Mouse (Mus musculus) cerebellum, adult 11 months (tissue): ENCODE measurements at regions not wholly inside any gene's neighbourhood (a gene's known extent, or its start where the extent isn't known, plus 50 kb on each side); places are given as distances from the start of the nearest gene placed in this dataset.

ENCODE experiments used
- DNase-seq: peaks from one replicate; pipeline ENCODE4 v3.0.0; 2022

DNA sequence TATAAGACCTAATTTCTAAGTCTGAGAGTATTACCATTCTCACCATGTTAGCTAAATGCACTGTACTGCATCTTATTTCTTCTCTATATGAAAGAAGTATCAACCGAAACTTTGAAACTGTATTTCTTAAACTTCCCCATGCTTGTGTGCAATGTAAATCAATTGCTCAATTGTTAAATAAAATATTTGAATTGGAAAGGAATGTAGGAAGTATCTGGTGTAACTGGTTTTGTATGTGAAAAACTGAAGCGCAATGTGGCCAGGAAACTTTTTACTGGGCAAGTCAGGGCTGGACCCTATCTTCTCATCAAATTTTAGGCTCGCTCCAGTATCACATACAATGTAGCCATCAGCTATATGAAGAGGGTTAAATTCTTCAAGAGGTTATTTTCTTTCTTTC, 123.8 kb upstream of the Atp2b1 start:
- no peak for DNase-seq

DNA sequence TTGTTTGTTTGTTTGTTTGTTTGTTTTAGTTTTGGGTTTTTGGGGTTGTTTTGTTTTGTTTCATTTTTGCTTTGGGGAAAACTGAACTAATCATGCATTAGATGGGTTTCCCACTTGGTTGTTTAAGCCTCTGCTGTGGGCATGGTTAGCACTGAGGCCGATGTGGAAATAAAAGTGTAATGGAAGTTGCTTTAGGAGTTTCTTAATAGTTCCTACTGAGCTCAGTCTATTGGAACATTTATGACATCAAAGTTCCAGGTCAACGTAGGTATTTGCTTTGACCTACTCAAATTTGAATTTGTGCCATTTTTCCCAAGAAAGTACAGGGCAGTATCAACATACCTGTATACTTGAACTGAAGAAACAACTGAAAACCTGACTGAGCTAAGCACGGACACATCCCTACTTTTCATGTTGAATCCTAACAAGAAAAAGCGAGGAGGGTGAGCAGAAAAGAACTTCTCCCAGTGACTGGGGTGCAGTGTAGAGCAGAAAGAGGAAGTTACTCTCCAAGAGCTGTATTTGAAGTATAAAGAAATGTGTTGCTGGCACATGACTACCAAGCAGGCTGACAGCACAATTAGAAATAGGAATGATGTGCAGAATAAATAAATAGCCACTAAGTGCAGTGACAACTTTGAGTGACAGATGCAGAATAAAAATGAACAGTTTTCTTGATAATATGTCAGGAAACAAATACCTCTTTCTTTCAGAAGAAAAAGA, 122.0 kb upstream of the Atp2b1 start:
- DNase-seq = no peak

DNA sequence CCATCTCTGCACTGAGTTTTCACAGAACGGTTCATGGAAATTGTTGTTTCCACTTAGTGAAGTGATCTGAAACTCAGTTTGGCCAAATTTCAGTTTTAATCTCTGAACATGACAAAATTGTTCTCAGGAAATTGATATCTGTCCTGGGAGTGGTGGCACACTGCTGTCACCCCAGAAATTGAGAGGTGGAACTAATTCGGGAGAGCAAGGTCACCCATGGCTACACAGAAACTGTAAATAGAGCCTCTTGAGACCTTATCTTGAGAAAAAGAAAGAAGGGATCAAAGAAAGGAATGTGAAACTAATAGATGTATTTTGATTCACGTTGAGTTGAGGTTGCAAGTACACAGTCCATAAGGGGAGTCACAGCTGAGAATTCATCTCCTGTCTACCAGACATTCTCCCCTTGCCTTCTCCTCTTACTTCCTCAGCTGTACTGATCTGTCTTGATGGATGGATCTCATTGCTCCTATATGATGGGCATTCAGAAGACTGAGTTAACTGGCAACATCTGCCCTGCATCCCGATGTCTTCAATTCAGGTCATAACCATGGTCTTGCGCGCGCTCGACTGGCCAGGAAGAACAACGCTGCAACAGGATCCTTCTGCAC, 120.2 kb upstream of the Atp2b1 start:
- DNase-seq = no peak

DNA sequence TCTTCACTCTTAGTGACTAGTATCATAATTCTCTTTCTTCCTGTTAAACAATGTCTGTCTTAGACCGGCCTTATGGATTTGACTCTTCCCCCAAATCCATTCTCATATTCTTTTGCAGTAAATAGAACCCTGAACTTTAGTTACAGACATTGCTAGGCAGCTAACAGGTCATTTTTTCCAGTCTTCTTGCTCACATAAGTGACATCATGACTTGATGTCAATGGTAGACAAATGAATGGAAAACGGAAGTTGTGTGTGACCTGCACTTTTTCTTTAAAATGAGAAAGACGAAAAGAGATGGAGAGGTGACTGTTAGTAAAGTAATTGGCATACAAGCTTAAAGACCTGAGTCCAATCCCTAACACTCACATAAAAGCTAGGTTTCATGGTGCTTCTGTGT, 118.2 kb upstream of the Atp2b1 start:
- DNase-seq = no peak

DNA sequence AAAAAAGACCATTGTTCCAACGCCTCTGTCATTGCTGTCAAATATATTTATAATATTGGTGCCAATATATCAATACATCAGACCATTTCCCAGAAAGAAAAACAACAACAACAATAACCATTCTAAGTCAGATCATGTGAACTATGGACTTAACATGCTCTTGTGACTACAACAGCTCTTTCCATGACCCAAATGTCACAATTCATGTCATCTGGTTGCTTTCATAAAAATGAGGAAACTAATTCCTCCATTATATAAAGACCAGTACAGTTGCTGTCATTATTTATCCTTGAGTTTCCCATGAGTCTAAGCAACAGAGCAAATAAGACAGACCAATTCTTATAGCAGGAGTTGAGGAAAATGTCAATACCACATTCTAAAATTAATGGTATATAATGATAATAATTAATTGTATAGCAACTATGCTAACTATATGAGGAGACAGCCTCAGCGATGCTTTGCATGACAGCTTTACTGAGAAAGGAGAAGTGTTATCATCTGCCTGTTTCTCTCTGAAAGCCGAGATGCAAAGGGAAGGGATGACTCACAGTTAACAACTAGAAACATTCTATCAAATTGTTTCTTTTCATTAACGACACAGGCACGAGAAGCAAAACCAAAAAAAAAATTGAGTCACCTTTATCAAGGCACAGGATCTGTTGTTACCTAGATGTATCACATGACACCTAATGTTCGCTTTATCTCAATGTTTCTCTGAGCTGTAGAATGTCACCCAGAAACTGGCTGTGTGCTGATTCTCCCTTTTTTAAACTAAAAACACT, 115.4 kb upstream of the Atp2b1 start:
- DNase-seq = no peak

DNA sequence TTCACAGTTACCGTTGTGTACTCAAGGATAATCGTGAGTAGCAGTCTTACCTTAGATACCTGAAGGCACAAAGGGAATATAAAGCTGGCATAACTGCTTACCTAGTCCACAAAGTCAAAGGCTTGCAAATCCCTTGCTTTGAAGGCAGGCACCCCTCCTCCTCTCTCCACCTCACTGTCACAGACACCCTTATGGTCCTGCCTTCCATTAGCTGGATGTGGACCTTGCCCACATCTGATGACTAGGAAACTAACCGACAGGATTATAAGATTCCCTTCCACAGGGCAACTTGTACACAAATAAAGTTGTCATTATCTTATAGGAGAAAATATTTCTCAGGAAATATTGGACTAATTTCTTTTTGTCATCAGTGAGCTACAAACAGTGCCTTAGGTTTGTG, 114.4 kb upstream of the Atp2b1 start:
- DNase-seq = no peak

DNA sequence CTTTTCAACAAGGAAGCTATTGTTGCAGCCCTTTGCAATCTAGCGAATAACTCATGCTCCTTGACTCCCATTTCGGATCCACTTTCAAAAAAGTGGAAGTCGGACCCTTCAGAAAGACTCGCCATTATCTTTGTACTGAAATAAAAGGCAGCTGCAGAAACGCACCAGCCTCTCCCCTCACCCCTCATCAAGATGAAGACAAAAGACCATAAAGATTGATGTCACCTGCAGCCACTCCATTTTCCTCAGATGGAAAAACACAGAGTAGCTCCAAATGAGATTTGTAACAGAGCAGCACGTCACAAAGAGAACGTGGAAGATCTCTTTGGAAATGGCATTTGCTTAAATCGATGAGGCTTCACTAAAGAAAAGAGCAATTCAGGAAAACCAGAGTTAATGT, 113.3 kb upstream of the Atp2b1 start:
- DNase-seq = no peak

DNA sequence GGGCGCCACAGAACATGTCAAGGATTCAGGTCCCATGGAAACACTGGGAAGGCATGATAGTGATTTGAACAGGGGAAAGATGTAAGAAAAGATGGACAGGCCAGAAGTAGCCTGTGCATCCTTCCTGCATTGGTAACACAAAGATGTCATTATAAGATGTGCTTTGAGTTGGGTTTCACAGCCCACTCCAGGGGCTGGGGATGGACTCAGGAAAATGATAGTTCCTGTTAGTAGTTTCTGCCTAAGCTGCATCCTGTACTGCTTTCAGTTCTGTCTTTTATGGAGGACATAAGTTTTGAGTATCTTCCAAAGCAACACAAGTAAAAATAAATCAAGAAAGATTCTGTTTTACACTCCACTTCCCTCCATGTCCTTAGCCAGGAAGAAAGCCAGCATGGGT, 109.2 kb upstream of the Atp2b1 start:
- DNase-seq = no peak

DNA sequence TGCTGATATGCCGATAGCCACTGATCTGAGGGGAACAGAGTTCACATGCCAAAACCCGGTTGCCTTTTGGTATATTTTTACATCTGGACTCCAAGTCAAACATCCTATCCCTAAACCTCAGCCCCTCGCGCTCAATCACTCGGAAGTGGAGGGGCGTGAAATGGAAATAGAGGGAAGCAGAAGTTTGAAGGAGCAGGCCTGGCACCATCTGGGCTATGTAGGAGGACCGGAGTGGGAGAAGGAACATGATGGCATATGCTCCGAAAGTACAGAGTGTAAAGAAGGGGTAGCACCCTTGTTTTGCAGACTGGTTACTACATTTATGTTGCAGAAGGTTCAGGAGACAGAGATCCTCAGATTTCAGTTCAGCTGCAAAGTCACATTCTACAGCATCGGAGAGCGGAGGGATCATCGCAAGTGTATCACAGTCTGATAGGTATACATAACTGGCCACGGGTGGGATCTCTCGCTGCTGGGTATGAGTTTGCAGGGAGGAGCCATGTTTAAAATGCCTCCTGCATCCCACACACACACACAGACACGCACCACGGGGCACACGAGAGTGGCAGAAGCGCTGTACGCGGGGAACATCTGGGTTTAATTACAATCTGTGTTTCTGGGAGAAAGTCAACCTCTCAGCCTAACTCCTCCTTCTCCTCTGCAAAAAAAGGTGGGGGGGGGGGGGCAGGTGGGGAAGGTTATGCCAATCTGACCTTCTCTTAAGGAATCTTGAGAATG, 107.2 kb upstream of the Atp2b1 start:
- DNase-seq = no peak

DNA sequence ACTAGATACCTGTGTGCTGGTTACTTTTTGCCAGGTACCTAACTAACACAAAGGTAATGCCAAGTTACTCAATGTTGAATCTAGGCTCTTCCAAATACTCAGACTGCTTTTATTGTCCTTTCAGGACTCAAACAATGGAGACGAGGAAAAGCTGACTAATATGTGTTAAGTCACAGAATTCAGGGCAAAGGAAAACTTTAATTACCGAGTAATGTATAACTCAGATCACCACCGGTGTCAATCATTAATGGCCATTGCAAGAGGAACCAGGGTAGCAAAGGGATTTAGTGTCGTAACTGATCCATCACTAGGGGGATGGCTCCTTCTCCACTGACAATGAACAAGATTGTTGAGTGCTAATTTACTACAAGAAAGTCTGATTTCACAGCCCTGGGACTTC, 105.6 kb upstream of the Atp2b1 start:
- DNase-seq = no peak

DNA sequence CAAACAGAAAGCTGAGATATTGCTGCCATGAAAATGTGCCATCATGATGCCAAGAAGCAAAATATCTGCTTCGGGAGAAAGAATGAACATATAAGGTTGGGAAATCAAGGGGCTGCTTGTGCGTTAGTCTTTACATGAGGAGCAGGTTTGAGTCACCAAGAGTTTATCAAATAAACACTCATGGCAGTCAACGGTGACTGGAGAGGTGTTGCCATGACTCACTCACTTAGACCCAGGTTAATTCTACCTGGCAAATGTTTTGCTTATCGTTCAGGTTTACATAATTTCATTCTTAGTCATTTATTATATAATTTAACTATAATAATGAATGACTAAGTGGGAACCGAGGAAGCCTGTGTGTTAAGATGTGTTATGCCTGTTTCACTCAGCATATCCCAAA, 85.2 kb upstream of the Atp2b1 start:
- no peak for DNase-seq

DNA sequence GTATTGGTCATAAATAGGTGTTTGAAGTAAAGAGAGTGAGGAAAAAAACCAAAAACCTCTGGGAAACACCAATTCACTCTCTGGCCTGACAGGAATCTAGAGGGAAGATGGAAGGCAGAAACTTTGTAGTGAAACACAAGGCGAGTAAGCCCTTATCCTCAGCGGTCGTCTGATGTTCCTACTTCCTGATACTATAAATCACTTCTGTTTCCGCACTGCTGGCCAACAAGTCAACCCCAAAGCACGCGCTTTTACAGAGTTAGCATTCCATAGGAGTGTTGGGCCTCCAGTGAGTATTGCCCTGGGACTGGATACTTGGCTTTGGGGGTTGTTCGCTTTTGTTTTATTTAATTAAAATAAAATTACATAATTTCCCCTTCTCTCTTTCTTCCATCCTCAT, 82.7 kb upstream of the Atp2b1 start:
- DNase-seq = no peak

DNA sequence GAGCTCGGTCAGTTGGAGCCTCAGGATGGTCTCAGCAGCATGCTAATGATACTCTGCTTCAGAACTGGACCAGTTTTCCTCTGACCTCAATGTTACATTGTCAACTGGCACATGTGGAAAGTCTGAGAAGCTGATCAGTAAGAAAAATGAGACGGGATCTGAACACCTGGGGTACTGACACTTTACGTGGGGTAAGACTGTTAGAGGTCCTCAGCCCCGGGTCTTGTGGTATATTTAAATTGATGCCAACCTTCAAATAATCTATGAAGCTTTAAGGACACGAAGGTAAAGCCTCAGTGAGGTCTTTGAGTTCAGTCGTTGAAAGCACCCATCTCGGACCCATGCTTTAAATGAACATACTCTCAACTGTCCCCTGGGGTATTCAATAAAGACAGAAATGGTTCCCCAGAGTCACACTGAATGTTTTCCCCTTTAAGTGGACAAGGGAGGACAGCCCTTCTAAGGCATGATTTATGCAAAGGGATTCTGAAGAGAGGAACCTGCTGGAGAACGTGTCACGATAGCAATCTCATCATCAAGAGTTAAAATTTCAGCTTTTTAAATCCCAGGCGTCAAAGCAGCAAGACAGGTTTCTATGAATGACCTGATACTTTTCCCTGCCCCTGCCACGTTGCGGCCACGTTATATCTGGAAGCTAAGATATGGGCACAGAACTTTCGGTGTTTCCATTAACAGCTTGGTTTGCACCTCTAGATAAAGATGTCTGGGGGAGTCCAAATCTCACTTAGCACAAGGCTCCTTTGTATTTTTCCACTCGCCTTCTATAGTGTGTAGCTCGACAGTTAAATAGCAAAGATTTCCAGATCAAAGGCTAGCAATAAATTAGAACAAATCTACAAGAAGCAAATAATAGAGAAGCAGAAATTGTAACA, 76.7 kb upstream of the Atp2b1 start:
- DNase-seq = no peak

DNA sequence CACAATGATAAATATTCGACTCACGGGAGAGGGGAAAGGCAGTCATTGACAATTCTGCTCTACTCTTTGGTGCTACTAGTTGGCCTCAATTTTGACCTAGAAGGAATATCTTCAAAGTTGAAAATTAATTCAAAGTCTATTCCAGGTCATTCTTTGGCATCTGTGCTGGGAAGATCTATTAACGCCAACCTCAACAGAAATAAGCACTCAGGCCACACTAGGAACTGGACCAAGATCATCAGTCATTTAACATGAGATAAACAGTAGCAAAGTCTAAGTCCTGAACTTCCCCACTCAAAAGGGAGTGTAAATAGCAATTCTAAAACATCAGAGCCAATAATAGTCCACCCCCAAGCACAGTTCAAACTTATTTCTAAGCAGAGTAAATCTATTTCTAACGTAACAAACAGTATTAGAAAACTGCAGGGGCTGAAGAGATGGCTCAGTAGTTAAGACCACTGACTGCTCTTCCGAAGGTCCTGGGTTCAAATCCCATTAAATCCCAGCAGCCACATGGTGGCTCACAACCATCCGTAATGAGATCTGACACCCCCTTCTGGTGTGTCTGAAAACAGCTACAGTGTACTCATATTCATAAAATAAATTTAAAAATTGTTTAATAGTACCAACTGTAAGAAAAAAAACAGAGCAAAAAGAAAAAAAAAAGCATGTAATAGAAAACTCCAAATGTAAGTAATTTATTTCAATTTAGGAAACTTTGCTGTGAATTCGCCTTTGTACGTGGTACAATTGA, 75.1 kb upstream of the Atp2b1 start:
- no peak for DNase-seq

DNA sequence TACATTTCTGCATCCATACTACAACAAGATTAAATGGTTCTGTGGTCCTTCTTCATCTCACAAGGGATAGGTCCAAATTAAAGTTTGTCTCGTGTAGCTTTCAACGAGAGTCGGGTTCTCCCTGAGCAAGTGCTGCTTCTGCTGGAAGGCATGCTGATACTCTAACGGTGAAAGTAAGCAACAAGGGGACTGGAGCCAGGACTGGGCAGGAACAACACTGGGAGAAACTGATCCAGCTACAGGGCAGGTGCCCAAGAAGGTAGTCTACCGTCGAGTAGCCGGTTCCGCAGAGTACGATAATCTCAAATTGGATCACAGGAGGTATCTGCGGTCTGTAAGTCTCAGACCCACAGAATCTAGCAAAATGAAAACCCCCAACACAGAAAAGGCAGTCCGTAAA, 74.2 kb upstream of the Atp2b1 start:
- no peak for DNase-seq

DNA sequence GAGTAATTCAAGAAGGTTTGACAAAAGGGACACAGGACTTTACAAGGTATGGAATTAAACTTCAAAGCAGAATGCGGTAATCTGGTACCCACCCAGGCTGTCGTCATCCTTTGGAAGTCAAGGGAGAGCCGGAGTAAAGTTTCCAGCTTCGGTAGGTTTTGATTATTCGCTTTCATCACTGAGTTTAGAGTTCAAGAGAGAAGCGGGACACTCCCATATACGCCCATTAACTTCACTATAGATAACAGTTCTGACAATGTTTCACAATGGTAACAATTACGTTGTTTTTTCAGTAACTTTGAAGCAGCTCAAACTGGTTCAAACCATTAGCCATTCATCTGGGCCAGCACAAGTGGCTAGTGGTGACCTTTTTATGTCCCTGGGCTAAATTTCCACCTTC, 73.8 kb upstream of the Atp2b1 start:
- DNase-seq = no peak

DNA sequence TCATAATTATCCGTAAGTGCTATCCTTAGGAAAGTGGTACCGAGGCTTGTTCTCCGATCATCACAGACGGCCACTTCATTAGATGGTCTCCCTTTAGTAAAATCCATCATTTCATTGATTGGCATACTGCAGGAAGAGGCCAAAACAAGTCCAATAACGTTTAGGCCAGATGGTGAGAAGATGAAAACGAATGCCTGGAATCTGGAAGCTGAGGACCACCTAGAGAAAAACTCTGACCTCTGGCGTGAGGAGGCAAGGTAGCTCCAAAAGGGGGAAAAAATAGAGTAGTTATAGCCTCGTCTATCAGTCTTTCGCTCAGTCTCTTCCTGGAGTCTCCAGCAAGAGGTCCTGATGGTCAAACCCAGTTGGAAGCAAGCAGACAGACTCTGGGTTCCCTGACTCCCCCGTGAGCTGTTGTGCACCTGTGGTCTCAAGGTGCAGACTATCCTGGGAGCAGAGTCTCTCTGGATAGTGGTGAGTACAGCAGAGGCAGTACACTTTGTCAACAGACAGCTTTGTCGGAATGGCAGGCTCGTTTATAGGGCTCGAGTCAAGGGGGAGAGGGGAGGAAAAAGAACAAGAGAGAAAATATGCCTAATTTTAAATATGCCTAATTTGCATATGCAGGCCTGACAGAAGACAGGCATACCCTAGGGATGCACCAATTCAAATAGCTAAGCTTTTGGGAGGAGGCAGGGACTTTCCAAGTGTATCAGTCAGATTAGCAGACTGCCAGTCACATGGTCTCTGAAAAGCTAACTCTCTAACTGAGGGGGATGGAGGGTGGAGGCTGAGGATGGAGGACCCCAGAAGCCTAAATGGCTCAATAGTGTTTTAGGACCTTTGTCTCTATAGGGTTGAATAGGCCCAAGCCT, 73.0 kb upstream of the Atp2b1 start:
- DNase-seq = no peak

DNA sequence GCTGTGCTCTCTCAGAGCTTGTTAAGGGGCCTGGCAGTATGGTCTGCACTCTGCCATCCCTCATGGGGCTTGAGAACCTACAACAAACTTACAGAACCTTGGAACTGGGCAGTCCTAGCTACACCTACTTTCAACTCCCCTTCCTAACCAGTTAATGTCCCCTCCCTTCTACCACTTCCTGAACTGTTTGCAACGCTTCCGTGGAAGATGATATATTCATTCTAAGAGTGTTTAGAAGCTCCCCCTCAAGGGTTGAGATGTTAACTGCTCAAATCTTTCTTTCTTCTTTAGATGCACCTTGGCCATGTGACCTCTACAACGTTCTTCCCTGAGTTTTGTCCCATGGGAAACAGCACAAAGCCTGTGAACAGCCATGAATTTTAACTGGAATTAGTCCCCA, 72.3 kb upstream of the Atp2b1 start:
- DNase-seq = no peak

DNA sequence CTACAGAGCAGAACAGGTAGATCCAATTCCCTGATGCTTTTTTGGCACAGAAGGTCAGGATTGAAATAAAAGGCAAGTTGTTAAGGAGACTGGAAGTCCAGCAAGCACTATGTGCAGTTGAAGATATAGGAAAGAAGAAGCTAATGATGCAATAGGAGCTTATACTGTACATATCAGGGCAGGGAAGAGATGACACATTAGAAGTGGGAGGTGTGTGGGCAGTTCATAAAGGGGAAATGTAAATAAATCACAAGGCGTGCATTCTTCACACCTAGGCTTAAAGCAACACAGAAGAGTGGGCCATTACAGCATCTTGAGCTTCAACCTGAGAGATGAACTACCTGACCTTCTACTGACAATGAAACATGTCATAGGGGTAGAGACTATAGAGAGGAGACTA, 71.5 kb upstream of the Atp2b1 start:
- no peak for DNase-seq

DNA sequence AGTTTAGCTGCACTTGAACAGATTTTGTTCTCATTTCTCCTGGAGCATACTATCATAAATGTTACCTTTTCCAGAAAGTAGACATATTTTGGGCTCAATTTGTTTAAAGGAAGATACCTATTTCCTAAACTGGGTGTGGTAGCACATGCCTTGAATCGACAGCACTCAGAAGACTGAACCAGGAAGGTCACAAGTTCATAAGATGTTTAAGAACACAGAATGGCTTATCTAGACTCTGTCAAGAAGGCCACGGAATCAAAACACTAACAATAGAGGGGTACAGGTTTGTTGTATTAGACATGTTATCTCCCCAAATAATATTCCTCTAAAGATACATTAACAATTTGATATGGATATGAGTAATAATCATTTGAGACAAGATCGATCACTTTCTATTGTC, 64.4 kb upstream of the Atp2b1 start:
- DNase-seq = no peak

DNA sequence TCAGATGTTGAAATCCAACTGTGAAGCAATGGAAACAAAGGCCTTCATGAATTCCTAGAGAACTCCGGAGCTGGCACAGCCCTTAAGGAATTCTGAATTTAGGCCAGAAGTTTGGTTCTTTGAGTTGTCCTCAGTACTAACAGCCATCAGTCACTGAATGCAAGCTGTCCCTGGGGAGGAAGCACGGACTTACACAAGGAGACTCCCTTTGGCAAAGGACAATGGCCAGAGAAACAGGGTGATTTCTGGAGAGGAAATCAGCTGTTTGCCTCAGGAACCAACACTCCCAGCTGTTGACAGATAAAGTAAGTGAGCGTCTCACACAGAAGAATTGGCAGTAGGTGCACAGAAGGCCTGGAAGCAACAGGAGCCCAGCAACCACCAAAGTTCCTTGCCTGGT, 56.8 kb upstream of the Atp2b1 start:
- no peak for DNase-seq
